Mouse (Mus musculus) adrenal gland, adult (tissue): ENCODE data around the gene Pcyt2.

Experiments
- DNase-seq, 2 experiments: peaks; one replicate each; pipeline ENCODE4 v3.0.0; 2022 to 2023; ENCODE audit warnings: low spot score in 1 of 2; ENCODE audit not compliant: inconsistent age in 2 of 2

Pcyt2 gene

DNA sequence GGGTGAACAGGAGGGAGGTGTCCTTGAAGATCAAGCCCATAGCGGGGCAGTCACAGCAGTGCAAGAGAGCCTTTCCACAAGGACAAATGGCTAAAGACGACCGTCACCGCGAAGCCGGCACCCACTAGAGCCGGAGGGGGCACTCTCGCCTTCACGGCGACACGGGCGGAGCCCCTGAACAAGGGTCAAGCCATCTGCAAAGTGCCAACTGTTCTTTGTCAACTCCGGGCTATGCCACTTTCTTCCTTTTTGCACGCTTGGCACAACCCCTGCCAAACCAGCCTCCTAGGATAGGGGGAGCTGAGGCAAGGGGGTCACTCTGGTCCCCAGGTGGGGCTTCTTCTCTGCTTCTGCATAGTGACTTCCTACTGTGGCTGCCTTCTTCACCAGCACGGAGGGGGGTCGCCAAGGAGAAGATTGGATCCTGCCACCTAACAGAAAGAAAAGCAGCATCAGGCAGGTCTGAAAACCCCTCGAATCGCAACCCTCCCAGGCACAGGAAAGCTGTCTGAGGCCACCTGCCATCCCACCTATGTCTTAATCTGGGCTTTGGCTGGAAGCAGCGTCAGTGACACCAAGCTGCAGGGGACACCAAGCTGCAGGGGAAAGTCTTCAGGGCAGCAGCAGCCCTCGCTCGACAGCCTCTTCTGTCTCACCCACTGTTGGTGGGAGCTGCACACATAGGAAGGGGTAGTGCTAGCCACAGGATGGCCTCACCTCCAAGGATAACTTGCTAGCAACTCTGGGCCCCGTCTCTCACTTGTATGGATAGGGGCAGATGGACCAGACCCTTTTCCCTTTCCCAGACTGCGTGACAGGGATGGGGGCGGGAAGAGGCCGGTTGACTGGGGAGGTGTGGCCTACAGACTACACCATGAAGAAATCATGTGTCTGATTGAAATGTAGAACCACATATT is 1.1 kb upstream of the Pcyt2 start:
- peak in 1 of 2 experiments; percentile 75 for DNase-seq

GRCm38 (mm10) chr11:120616617-120617294 is 980 bp downstream of the Pcyt2 start:
- DNase-seq = no peak

GRCm38 (mm10) chr11:120615606-120616203 is 2.0 kb downstream of the Pcyt2 start:
- DNase-seq = peak in 1 of 2 experiments; percentile 32

DNA sequence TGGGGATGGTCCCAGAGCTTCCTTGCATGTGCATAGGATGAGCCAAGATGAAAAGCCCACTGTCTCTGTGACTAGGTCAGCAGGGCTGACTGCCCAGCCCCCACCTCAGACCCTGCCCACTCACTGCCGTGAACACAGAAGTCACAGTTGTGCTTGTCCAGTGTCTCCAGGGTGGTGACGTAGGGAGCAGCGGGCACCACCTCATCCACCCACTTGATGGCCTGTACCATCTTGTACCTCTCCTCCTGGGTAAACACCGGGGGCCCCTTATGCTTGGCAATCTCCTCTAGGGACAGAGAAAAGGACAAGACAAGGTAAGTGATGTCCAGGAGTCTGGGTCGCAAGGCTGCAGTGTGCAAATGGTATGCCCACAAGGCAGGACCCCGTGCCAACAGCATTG is 2.6 kb downstream of the Pcyt2 start:
- DNase-seq = peak in 1 of 2 experiments; percentile 32

- peak in 1 of 2 experiments; percentile 43 for DNase-seq
These were observed 3.8 kb downstream of the Pcyt2 start for GRCm38 (mm10) chr11:120613976-120614375.

DNA sequence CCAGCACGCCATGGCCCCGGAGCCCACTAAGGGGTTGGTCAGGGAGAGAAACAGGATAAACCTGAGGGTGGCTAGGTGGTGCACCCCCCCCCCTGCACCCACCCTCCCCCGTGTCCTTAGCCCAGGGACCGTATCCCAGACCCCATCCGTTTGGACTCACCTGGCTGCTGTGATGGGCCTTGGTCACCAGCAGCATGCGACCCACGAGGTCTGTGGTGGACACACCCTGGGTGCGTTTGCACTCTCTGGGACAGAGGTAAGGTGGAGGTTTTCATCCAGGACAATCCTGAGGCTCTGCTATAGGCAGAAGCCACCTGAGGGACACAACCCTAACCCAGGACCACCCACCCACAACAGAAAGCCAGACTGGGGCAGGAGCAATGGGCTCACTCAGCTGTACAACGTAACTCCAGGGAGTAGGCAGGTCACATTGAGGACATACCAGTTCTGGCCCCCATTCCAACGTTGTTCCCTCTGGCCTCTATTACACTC is 4.2 kb downstream of the Pcyt2 start:
- DNase-seq = peak in 1 of 2 experiments; percentile 30

DNA sequence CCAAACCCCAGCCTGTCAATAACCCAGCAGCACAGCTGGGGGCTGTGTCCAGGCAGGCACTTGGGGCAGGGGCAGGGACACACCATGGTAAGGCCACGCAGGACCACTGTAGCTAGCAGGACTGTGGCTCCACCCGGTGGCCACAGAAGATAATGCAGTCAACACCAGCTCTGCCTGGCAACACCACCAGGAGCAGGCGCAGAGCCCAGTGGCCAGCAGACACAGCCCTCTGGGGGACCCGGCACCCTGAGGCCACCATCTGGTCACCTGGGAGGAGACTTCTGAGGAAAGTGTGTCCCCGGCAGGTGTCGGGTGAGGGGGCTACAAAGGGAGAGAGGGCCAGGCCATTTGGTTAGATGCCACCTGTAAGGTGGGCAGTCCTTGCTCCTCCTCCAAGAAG is 5.0 kb downstream of the Pcyt2 start:
- DNase-seq = peak; percentile 72 to 87

DNA sequence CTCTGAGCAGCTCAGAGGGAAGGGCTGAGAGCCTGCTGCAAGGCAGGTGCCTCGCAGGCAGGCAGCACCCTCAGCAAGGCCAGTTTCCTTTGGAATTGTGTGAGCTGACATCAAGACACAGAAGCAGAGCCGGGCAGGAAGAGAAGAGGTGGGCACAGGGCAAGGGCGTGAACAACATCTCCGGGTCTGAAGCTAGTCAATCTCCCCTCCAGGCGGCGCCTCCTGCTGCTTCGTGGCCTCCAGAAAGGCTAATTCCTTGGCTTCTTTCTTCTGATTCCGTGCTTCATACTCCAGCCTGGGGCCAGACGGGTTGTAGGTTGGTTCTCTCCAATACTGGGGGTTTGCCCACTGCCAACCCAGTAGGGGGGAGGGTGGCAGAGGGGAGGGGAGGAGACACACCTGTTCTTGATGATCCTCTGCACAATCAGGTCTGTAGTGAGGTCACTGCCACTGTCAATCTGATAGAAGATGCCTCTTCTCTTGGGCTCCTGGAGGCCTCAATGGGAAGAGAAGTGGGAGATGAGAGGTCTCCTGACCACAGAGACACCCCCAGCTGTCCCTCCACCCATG is 7.2 kb downstream of the Pcyt2 start:
- DNase-seq = peak in 1 of 2 experiments; percentile 32

DNA sequence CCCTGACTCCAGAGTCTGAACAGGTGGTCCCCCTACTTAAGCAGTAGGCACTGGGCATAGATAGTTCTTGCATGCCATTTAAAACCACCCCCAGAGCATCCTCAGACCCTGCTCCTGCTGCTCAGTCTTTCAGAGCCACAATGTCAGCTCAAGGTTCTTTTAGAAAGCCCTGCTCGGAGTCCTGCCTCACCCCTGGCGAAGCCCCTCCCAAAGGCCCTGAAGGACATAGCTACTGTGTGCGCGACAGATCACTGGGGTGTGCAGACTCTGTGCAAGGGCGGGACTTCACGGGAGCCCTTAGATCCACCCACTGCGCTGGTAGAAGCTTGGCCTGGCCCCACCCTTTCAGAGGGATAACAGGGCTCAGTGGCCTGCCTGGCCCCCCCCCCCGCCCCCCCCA is 8.5 kb downstream of the Pcyt2 start:
- DNase-seq = peak; percentile 66 to 81

DNA sequence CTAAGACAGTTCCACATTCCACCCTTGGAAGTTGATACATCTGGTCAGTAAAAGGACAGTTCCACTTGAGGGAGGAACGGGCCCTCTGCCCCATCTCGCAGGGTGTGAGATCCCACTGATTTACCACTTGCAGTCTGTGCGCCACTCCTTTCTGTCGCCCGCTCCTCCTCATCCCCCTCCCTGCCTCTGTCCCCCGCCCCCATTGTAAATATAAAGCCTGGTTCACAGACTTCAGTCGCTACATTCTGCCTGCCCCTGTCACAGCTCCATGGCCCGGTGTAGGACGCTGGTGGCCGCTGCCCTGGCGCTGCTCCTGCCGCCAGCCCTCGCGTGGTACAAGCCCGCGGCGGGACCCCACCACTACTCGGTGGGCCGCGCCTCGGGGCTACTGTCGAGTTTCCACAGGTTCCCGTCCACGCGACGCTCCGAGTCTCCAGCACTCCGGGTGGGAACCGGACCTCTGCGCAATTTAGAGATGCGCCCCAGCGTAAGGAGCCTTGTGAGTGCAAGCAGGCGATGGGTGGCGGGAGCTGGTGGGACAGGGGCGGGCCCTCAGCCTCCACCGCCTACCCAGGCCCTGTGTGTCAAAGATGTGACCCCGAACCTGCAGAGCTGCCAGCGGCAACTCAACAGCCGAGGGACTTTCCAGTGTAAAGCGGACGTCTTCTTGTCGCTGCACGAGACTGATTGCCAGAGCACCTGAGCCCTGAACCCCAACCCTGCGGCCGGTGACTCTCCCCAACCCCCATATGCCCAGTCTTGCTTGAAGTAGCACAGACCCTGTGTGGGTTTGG is 9.3 kb downstream of the Pcyt2 start, which contains the start of gene Npb:
TSS of gene Npb (plus strand) at position 237 of the 794 bp plus-strand sequence.
- DNase-seq = no peak

DNA sequence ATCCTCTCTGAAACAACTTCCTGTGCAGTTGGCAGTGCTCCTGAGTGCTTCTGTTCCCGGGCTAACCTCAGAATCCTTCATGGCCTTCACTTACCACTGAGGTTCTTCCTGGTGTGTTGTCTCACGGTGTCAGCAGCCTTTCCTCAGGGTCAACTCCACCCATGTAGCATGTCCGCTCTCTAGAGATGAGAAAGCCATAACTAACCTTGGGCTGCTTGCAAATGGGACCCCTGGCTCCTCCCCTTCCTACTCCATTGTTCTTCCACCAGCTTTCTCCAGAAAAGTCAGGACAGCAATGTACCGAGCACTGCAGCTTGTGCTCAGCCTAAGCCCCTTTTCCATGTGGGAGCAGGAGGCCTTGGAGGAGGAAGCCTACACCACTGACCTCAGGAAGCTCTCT is 11.0 kb downstream of the Pcyt2 start:
- peak in 1 of 2 experiments; percentile 70 for DNase-seq

DNA sequence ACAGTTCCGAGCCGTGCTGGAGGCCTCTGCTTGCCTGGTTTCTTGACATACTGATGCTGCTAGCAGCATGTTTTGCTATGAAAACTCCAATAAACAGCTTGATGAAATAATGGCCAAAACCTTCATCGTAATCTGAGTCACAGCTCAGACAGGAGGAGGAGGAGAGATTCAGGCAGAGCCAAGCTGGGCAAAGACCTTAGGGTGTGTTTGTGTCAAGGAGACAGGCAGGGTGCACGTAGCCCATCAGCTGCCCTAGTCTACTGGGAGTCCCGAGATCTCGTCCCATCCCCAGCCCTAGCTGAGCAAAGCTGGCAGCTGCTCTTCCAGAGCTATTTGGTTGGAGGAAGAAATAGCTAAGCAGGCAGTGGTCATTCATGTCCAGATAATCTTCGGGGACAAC is 12.1 kb downstream of the Pcyt2 start:
- DNase-seq = peak; percentile 45 to 75

DNA sequence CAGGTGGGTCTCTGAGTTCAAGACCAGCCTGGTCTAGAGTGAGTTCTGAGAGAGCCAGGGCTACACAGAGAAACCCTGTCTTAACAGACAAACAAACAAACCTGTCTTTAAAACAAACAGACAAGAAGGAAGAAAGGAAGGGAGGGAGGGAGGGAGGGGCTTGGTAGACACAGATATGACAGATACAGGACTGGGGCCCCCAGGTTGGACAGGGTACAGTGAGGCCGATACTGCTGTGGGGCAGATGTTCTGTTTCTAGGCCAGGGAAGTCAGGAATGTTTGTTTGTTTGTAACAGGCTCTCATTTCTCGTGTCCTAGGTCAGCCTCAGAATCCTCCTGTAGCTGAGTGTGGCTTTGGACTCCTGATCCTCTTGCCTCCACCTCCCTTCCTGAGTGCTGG is 14.2 kb downstream of the Pcyt2 start:
- no peak for DNase-seq

DNA sequence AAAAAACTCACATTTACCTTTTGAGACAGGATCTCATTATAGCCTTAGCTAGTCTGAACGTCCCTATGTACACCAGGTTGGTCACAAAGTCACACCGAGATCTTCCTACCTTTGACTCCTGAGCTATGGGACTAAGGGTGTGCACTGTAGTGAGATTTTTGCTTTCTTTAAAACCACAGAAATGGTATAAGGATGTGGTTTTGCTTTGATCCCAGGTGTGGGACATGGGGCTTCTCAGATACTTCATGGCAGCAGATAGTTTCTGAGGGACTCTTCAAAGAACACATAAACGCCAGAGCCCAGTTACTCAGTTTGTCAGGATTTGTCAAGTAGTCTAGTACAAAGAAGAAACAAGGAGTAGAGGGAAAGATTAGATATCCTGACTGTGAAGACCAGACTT is 17.0 kb downstream of the Pcyt2 start:
- no peak for DNase-seq

DNA sequence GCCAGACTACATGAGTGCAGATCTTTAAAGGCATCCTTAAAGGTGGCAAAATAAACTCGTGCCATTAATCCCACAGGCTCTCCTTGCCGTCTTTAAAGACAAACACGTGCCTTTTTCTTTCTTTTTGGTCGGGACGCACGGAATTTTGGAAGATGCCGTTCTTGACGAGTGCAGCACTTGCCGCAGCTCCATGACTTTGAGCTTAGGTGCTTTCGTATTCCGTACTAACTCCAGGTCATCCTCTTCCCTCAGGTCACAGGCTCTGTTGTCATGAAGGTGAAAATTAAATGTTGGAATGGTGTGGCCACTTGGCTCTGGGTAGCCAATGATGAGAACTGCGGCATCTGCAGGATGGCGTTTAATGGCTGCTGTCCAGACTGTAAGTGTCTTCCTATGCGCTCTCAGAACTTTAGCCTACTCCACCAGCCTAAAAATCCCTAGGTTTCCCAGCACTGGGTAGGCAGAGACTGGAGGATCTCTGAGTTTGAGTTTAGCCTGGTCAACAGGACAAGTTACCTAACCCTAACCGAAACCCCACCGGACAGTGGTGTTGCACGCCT is 18.7 kb downstream of the Pcyt2 start:
- DNase-seq = no peak

DNA sequence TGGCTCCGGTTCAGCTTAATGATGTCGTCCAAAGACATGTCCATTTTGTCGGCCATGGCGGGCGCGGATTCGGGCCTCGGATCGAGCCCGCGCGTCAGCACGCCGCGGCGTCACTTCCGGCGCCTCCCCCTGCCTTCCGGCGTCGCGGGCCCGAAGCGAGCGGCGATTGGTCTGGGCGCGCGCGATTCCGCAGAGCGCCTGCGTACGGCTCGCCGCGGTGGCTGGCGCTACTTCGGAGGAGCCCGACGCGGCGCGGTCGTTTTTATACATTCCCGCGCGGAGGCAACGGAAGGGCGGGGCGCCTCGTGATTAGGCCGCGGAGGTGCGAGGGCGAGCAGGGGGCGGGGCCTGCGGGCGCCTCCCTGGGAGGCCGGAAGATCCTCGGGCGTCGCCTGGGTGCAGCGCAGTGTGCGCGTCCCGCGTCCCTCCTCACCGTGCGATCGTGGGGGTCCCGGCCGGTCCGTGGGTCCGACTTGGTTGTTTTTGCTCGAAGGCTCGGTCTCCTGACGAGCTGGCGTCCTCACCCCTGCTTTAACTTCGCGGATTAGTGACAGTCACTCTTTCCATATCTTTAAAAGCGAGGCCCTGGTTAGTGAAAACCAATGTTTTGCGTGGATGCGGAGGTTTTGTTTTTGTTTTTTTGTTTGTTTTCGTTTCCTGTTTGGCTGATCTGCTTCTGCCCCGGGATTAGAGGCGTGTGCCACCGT is 19.3 kb downstream of the Pcyt2 start, which contains the start of the genes Alyref and Anapc11:
TSS of gene Alyref (minus strand) at position 83 of the 707 bp plus-strand sequence.
TSS of gene Anapc11 (plus strand) at position 139 of the 707 bp plus-strand sequence.
- DNase-seq = peak; percentile 96 to 97

GRCm38 (mm10) chr11:120597240-120598235 is 20.2 kb downstream of the Pcyt2 start:
- peak; percentile 45 to 67 for DNase-seq

- DNase-seq = no peak
These were observed 29.2 kb downstream of the Pcyt2 start for GRCm38 (mm10) chr11:120588531-120588930.
